Mouse (Mus musculus) hindbrain, embryonic 10.5 days (tissue): ENCODE data around the gene Col12a1. TPM values are rescaled to one million over a fixed set of nuclear protein-coding genes. Genes with fewer than 3 reads are reported as not detected.

ENCODE experiments used
- DNase-seq: peaks from one replicate; pipeline ENCODE4 v3.0.0-alpha.2; 2017; ENCODE audit warnings: low spot score
- H3K27ac ChIP-seq: fragments of 300-500 bp; sonication (generic); 2 replicates; pipeline ENCODE4 v1.5.1; 2016; ENCODE audit warnings: mild to moderate bottlenecking, moderate library complexity
- H3K27me3 ChIP-seq: fragments of 300-500 bp; sonication (generic); 2 replicates; pipeline ENCODE4 v1.6.1; 2016; ENCODE audit warnings: mild to moderate bottlenecking; ENCODE audit not compliant: poor library complexity, insufficient read depth, severe bottlenecking
- H3K36me3 ChIP-seq: fragments of 300-500 bp; sonication (generic); 2 replicates; pipeline ENCODE4 v1.6.1; 2016; ENCODE audit warnings: mild to moderate bottlenecking, moderate library complexity
- H3K4me1 ChIP-seq: fragments of 300-500 bp; sonication (generic); replicated peaks from 2 replicates; pipeline ENCODE4 v1.6.1; 2016; ENCODE audit warnings: mild to moderate bottlenecking
- H3K4me3 ChIP-seq: fragments of 300-500 bp; sonication (generic); 2 replicates; pipeline ENCODE4 v1.5.1; 2016; ENCODE audit warnings: mild to moderate bottlenecking, moderate library complexity
- H3K9me3 ChIP-seq: fragments of 300-500 bp; sonication (generic); 2 replicates; pipeline ENCODE4 v1.6.1; 2016; ENCODE audit warnings: mild to moderate bottlenecking, moderate library complexity
- WGBS: fragments of 180-500 bp; shearing (Covaris S2); methylation state at CpG from one replicate; pipeline ENCODE4 v1.1.7; 2016; 5-methylcytosine and 5-hydroxymethylcytosine counted together
- polyA plus RNA-seq: library from polyadenylated mRNA; unstranded; fragments of >200 nt; fragmentation: Nextera tagmentation; extraction: Ambion mirVana; gene quantifications from 2 replicates; pipeline ENCODE4 v1.2.1, GENCODE M21; 2016

Col12a1 gene
- polyA plus RNA-seq, 1 experiment from 2014 or later, result 9.0 TPM

DNA sequence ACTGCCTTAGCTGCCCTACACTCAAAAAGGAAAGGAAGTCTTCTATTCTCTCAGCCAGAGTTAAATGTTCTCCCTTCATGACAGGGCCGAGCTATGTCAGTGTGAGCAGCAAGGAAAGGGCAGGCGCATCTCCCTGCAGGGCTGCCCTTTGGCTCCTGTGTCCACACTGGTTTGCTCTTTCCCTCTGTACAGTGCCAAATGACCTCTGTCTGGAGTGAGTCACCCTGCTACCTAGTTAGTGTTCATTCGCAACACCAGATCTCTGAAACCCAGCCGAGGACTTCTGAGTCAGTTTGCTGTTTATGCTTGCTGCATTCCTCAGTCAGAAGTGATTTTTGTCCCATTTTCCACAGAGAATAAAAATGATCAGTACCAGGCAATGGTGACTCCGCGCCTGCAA, 108.3 kb downstream of the Col12a1 start:
- H3K9me3 ChIP-seq, result no peaks in the 10 kb centered on the region
- peaks cover 5% of the 10 kb centered on the region; the same call in 1 of the 2 replicates for H3K27me3 ChIP-seq
- DNase-seq, result peak; percentile 23
- 69% methylated on average over 6 of the region's 6 CpGs for WGBS
- H3K36me3 ChIP-seq, result no peaks in the 10 kb centered on the region
- no peaks in the 10 kb centered on the region for H3K4me1 ChIP-seq
- no peak overlapping the region for H3K4me3 ChIP-seq
- no peak overlapping the region for H3K27ac ChIP-seq

GRCm38 (mm10) chr9:79609661-79610060, 109.0 kb downstream of the Col12a1 start:
- no peaks in the 10 kb centered on the region for H3K36me3 ChIP-seq
- H3K4me1 ChIP-seq, result no peaks in the 10 kb centered on the region
- no peaks in the 10 kb centered on the region for H3K9me3 ChIP-seq
- no peak overlapping the region for H3K4me3 ChIP-seq
- WGBS, result 80% methylated on average over 4 of the region's 4 CpGs
- no peak for DNase-seq
- peaks cover 5% of the 10 kb centered on the region; the same call in 1 of the 2 replicates for H3K27me3 ChIP-seq
- H3K27ac ChIP-seq, result no peak overlapping the region

GRCm38 (mm10) chr9:79608795-79609194, 109.8 kb downstream of the Col12a1 start:
- no peak overlapping the region for H3K27ac ChIP-seq
- WGBS, result 73% methylated on average over 1 of the region's 1 CpGs
- H3K9me3 ChIP-seq, result no peaks in the 10 kb centered on the region
- H3K4me3 ChIP-seq, result no peak overlapping the region
- peaks cover 5% of the 10 kb centered on the region; the same call in 1 of the 2 replicates for H3K27me3 ChIP-seq
- DNase-seq, result no peak
- H3K36me3 ChIP-seq, result no peaks in the 10 kb centered on the region
- no peaks in the 10 kb centered on the region for H3K4me1 ChIP-seq

- Histone ChIP-seq H3K27me3 (peaks cover 5% of the 10 kb centered on the region; the same call in 1 of the 2 replicates), H3K4me3 (no peak overlapping the region), H3K27ac (no peak overlapping the region), H3K36me3 (no peaks in the 10 kb centered on the region), H3K4me1 (no peaks in the 10 kb centered on the region), H3K9me3 (no peaks in the 10 kb centered on the region)
- 75% methylated on average over 4 of the region's 4 CpGs for WGBS
- DNase-seq, result no peak
Observed at GRCm38 (mm10) chr9:79608062-79608531, 110.5 kb downstream of the Col12a1 start.

GRCm38 (mm10) chr9:79606122-79606521, 112.5 kb downstream of the Col12a1 start:
- WGBS, result 86% methylated on average over 5 of the region's 5 CpGs
- no peaks in the 10 kb centered on the region for H3K9me3 ChIP-seq
- DNase-seq, result no peak
- no peak overlapping the region for H3K4me3 ChIP-seq
- H3K27me3 ChIP-seq, result peaks cover 5% of the 10 kb centered on the region; the same call in 1 of the 2 replicates
- H3K27ac ChIP-seq, result no peak overlapping the region
- H3K4me1 ChIP-seq, result no peaks in the 10 kb centered on the region
- no peaks in the 10 kb centered on the region for H3K36me3 ChIP-seq

DNA sequence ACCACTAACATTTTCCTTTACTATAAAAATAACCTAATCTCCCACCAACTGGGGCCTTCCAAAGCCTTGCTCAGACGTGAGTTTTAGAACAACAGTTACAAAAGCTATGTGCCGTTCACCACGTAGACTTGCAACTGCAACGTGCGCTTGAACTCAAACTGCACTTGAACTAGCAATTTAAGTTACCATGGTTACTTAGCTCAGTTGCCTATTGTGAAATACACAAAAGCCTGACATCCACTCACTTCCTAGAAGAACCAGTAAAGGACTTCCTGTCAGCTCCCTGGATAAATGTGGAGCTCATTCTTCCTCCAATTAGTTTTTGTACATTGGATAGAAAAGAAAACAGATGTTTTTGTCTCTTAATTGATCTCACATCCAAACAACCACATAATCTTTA, 112.9 kb downstream of the Col12a1 start:
- 60% methylated on average over 5 of the region's 5 CpGs for WGBS

GRCm38 (mm10) chr9:79604546-79604945, 114.1 kb downstream of the Col12a1 start:
- Histone ChIP-seq H3K9me3 (no peaks in the 10 kb centered on the region), H3K36me3 (no peaks in the 10 kb centered on the region), H3K4me3 (no peak overlapping the region), H3K27ac (no peak overlapping the region), H3K4me1 (peaks cover 4% of the 10 kb centered on the region; the same call in 1 of the 2 replicates), H3K27me3 (peaks cover 5% of the 10 kb centered on the region; the same call in 1 of the 2 replicates)
- WGBS, result 91% methylated on average over 3 of the region's 3 CpGs
- no peak for DNase-seq

More for the DNA sequence above, 112.9 kb downstream of the Col12a1 start:
- H3K36me3 ChIP-seq, result no peaks in the 10 kb centered on the region
- peaks cover 5% of the 10 kb centered on the region; the same call in 1 of the 2 replicates for H3K27me3 ChIP-seq
- H3K4me3 ChIP-seq, result no peak overlapping the region
- H3K27ac ChIP-seq, result no peak overlapping the region
- DNase-seq, result no peak
- no peaks in the 10 kb centered on the region for H3K4me1 ChIP-seq
- no peaks in the 10 kb centered on the region for H3K9me3 ChIP-seq

- peaks cover 9% of the 10 kb centered on the region; the same call in 1 of the 2 replicates for H3K4me1 ChIP-seq
- 89% methylated on average over 2 of the region's 2 CpGs for WGBS
- H3K4me3 ChIP-seq, result no peak overlapping the region
- no peak for DNase-seq
- no peaks in the 10 kb centered on the region for H3K9me3 ChIP-seq
- H3K27ac ChIP-seq, result no peak overlapping the region
- peaks cover 5% of the 10 kb centered on the region; the same call in 1 of the 2 replicates for H3K27me3 ChIP-seq
- no peaks in the 10 kb centered on the region for H3K36me3 ChIP-seq
Observed at GRCm38 (mm10) chr9:79603448-79603847, 115.2 kb downstream of the Col12a1 start.

- no peak overlapping the region for H3K4me3 ChIP-seq
- H3K36me3 ChIP-seq, result no peaks in the 10 kb centered on the region
- no peaks in the 10 kb centered on the region for H3K9me3 ChIP-seq
- H3K4me1 ChIP-seq, result peaks cover 9% of the 10 kb centered on the region; the same call in 1 of the 2 replicates
- no peaks in the 10 kb centered on the region for H3K27me3 ChIP-seq
- DNase-seq, result no peak
- 95% methylated on average over 3 of the region's 3 CpGs for WGBS
- no peak overlapping the region for H3K27ac ChIP-seq
Observed at GRCm38 (mm10) chr9:79600237-79600570, 118.4 kb downstream of the Col12a1 start.

GRCm38 (mm10) chr9:79599395-79600236, 119.0 kb downstream of the Col12a1 start:
- Histone ChIP-seq H3K4me3 (no peak overlapping the region), H3K27ac (no peak overlapping the region; the same call in 1 of the 2 replicates), H3K27me3 (no peaks in the 10 kb centered on the region), H3K4me1 (peaks cover 9% of the 10 kb centered on the region; the same call in 1 of the 2 replicates), H3K36me3 (no peaks in the 10 kb centered on the region), H3K9me3 (no peaks in the 10 kb centered on the region)
- no peak for DNase-seq
- WGBS, result 82% methylated on average over 20 of the region's 20 CpGs

DNA sequence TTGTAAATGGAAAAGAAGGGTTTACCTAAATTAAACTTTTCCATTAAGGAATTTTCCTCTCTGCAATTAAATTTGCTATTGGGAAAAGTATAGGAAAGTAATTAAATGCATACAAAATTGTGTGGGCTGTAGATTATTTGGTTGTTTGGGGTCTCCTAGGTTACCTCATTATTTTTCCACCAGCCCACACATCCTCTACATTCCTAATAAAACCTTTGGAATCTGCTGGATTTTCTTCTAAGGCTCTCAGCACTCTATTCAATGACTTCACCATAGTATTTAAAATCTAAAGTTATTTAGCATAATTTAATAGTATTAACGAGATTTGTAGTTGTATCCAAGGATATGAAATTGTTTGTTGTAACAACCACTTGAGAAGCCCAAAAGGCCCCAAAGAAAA, 120.1 kb downstream of the Col12a1 start:
- H3K36me3 ChIP-seq, result no peaks in the 10 kb centered on the region
- 82% methylated on average over 1 of the region's 1 CpGs for WGBS
- no peak overlapping the region for H3K27ac ChIP-seq
- no peak overlapping the region for H3K4me3 ChIP-seq
- peaks cover 9% of the 10 kb centered on the region; the same call in 1 of the 2 replicates for H3K4me1 ChIP-seq
- no peak for DNase-seq
- no peaks in the 10 kb centered on the region for H3K27me3 ChIP-seq
- H3K9me3 ChIP-seq, result no peaks in the 10 kb centered on the region

- 88% methylated on average over 4 of the region's 4 CpGs for WGBS
Observed at GRCm38 (mm10) chr9:79586415-79587195, 132.0 kb downstream of the Col12a1 start.

GRCm38 (mm10) chr9:79566838-79567237, 151.8 kb downstream of the Col12a1 start:
- WGBS, result 90% methylated on average over 5 of the region's 5 CpGs
- no peaks in the 10 kb centered on the region for H3K27me3 ChIP-seq
- no peaks in the 10 kb centered on the region for H3K4me1 ChIP-seq
- H3K9me3 ChIP-seq, result no peaks in the 10 kb centered on the region
- no peak overlapping the region for H3K4me3 ChIP-seq
- H3K27ac ChIP-seq, result no peak overlapping the region
- H3K36me3 ChIP-seq, result no peaks in the 10 kb centered on the region
- DNase-seq, result no peak

More at GRCm38 (mm10) chr9:79586415-79587195, 132.0 kb downstream of the Col12a1 start:
- no peaks in the 10 kb centered on the region for H3K9me3 ChIP-seq
- no peaks in the 10 kb centered on the region for H3K27me3 ChIP-seq
- H3K27ac ChIP-seq, result no peak overlapping the region
- H3K4me3 ChIP-seq, result no peak overlapping the region
- no peaks in the 10 kb centered on the region for H3K4me1 ChIP-seq
- H3K36me3 ChIP-seq, result no peaks in the 10 kb centered on the region
- no peak for DNase-seq
